Mouse (Mus musculus) ES-Bruce4 (cell line): ENCODE data around the gene Mrpl51.

ENCODE experiments used
- CTCF ChIP-seq: IDR thresholded peaks from one replicate; pipeline ENCODE4 v1.8.1; 2011; ENCODE audit warnings: low read depth, low read length
- EP300 ChIP-seq: IDR thresholded peaks from 2 replicates; pipeline ENCODE4 v1.6.1; 2011; ENCODE audit warnings: low read depth, low read length; ENCODE audit not compliant: insufficient read depth

DNA sequence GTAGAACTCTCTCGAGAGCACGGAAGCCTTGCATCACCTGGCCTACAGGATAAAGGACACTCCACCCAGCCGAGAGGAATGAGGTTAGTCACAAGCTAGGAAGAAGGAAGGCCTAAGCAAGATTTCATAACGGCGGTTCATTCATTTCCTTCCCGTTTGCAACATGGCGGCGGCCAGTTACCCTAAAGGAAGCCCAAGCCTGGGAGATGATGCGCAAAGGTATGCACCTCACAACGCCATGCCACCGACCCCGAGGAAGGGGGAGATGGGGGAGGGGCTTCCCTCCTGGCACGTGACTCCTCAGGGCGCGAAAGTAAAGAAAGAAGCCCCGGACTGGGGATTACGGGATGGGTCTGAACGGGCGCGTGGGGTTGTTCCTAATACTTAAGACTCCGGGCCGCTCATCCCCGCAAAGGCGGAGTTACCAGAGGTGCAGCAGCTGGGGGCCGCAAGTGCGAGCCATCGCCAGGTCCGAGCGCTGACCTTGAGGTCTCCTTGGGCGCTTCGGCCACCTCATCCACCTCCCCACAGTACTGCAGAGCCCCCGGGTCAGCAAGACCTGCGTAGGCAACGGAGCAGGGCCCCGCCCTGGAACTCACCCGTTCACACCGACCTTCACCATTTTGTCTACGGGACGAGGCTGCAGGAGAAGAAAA is 26.8 kb upstream of the Mrpl51 start:
- TF ChIP-seq EP300 (no peak), CTCF (no peak)
